Mouse (Mus musculus) embryonic facial prominence, embryonic 11.5 days (tissue): ENCODE measurements around the gene Tulp1. TPM values are rescaled to one million over a fixed set of nuclear protein-coding genes. Genes with fewer than 3 reads are reported as not detected.
A peak's percentile ranks its signal among the peaks of the same experiment; 100 is the strongest.

ENCODE experiments used
- ATAC-seq: fragments of 200-750 bp; cut with Nextera tagmentation; replicated peaks from 2 replicates; pipeline ENCODE4 v1.8.0; 2017; ENCODE audit warnings: low read depth; ENCODE audit not compliant: insufficient number of reproducible peaks, low FRiP score, low TSS enrichment
- DNase-seq: peaks from one replicate; pipeline ENCODE4 v3.0.0-alpha.2; 2015; ENCODE audit warnings: low spot score
- H3K27ac ChIP-seq: fragments of 300-500 bp; sonication (generic); replicated peaks from 2 replicates; pipeline ENCODE4 v1.5.1; 2014; ENCODE audit warnings: mild to moderate bottlenecking, low read depth, low read length, control low read depth
- H3K27me3 ChIP-seq: fragments of 300-500 bp; sonication (generic); 2 replicates; pipeline ENCODE4 v1.6.1; 2014; ENCODE audit warnings: mild to moderate bottlenecking, low read length, moderate library complexity, mixed read lengths; ENCODE audit not compliant: control insufficient read depth, insufficient read depth
- H3K36me3 ChIP-seq: fragments of 300-500 bp; sonication (generic); replicated peaks from 2 replicates; pipeline ENCODE4 v1.6.1; 2014; ENCODE audit warnings: low read depth, mild to moderate bottlenecking, low read length, moderate library complexity, mixed read lengths; ENCODE audit not compliant: control insufficient read depth, insufficient read depth
- H3K4me1 ChIP-seq: fragments of 300-500 bp; sonication (generic); 2 replicates; pipeline ENCODE4 v1.6.1; 2014; ENCODE audit warnings: low read length, mixed read lengths; ENCODE audit not compliant: control insufficient read depth, insufficient read depth
- H3K4me2 ChIP-seq: fragments of 300-500 bp; sonication (generic); 2 replicates; pipeline ENCODE4 v1.6.1; 2014; ENCODE audit warnings: low read depth, mild to moderate bottlenecking, control low read depth, low read length, moderate library complexity
- H3K4me3 ChIP-seq: fragments of 300-500 bp; sonication (generic); 2 replicates; pipeline ENCODE4 v1.5.1; 2014; ENCODE audit warnings: low read depth, low read length, control low read depth
- H3K9ac ChIP-seq: fragments of 300-500 bp; sonication (generic); replicated peaks from 2 replicates; pipeline ENCODE4 v1.6.1; 2014; ENCODE audit warnings: mild to moderate bottlenecking, control low read depth, low read length
- H3K9me3 ChIP-seq: fragments of 300-500 bp; sonication (generic); replicated peaks from 2 replicates; pipeline ENCODE4 v1.6.1; 2016; ENCODE audit warnings: mild to moderate bottlenecking, low read length, inconsistent platforms, mixed read lengths; ENCODE audit not compliant: control insufficient read depth
- WGBS: fragments of 180-500 bp; shearing (Covaris S2); extraction: QIAGEN DNeasy Blood & Tissue Kit; methylation state at CpG from one replicate; pipeline ENCODE4 v1.1.7; 2014; 5-methylcytosine and 5-hydroxymethylcytosine counted together
- polyA plus RNA-seq: library from polyadenylated mRNA; unstranded; fragments of >200 nt; fragmentation: Nextera tagmentation; extraction: Ambion mirVana; gene quantifications from 2 replicates; pipeline ENCODE4 v1.2.1, GENCODE M21; 2014

The Tulp1 gene
- polyA plus RNA-seq, 1 experiment from 2014 or later: 3.6 TPM

GRCm38 (mm10) chr17:28375592-28376061 is 10.6 kb upstream of the Tulp1 start:
- H3K27ac ChIP-seq: no peak overlapping the region
- DNase-seq (no peak), ATAC-seq (no peak)
- H3K27me3 ChIP-seq: peaks cover 13% of the 10 kb centered on the region
- no peaks in the 10 kb centered on the region for H3K36me3 ChIP-seq
- no peaks in the 10 kb centered on the region for H3K9me3 ChIP-seq
- H3K4me1 ChIP-seq: no peaks in the 10 kb centered on the region
- H3K4me2 ChIP-seq: no peak overlapping the region
- no peak overlapping the region for H3K4me3 ChIP-seq
- WGBS: 14% methylated on average over 17 of the region's 17 CpGs
- H3K9ac ChIP-seq: no peak overlapping the region

- H3K27me3 ChIP-seq: peaks cover 13% of the 10 kb centered on the region
- no peak overlapping the region for H3K4me2 ChIP-seq
- no peaks in the 10 kb centered on the region for H3K4me1 ChIP-seq
- DNase-seq (no peak), ATAC-seq (no peak)
- 17% methylated on average over 16 of the region's 16 CpGs for WGBS
- H3K4me3 ChIP-seq: no peak overlapping the region
- H3K36me3 ChIP-seq: no peaks in the 10 kb centered on the region
- H3K9ac ChIP-seq: no peak overlapping the region
- no peaks in the 10 kb centered on the region for H3K9me3 ChIP-seq
- no peak overlapping the region for H3K27ac ChIP-seq
Measured at GRCm38 (mm10) chr17:28374494-28374893, 9.5 kb upstream of the Tulp1 start.

GRCm38 (mm10) chr17:28373821-28374220 is 8.8 kb upstream of the Tulp1 start:
- Histone ChIP-seq H3K9me3 (no peaks in the 10 kb centered on the region), H3K4me1 (no peaks in the 10 kb centered on the region), H3K27ac (no peak overlapping the region), H3K36me3 (no peaks in the 10 kb centered on the region), H3K4me2 (no peak overlapping the region), H3K4me3 (no peak overlapping the region), H3K9ac (no peak overlapping the region), H3K27me3 (peaks cover 13% of the 10 kb centered on the region)
- ATAC-seq: peak; percentile 62
- 16% methylated on average over 10 of the region's 10 CpGs for WGBS
- peak; percentile 66 for DNase-seq

GRCm38 (mm10) chr17:28371941-28372340 is 6.9 kb upstream of the Tulp1 start:
- no peak for ATAC-seq
- 63% methylated on average over 1 of the region's 1 CpGs for WGBS
- Histone ChIP-seq H3K9ac (no peak overlapping the region), H3K4me3 (no peak overlapping the region), H3K9me3 (no peaks in the 10 kb centered on the region), H3K36me3 (no peaks in the 10 kb centered on the region), H3K4me2 (no peak overlapping the region), H3K27ac (no peak overlapping the region), H3K4me1 (no peaks in the 10 kb centered on the region), H3K27me3 (peaks cover 13% of the 10 kb centered on the region)
- no peak for DNase-seq

- Histone ChIP-seq H3K27me3 (peaks cover 13% of the 10 kb centered on the region), H3K36me3 (no peaks in the 10 kb centered on the region), H3K4me3 (no peak overlapping the region), H3K27ac (no peak overlapping the region), H3K4me1 (no peaks in the 10 kb centered on the region), H3K9me3 (no peaks in the 10 kb centered on the region), H3K9ac (no peak overlapping the region), H3K4me2 (no peak overlapping the region)
- no peak for ATAC-seq
- no peak for DNase-seq
- 70% methylated on average over 2 of the region's 2 CpGs for WGBS
Measured at GRCm38 (mm10) chr17:28371286-28371685, 6.3 kb upstream of the Tulp1 start.

GRCm38 (mm10) chr17:28369056-28369455 is 4.0 kb upstream of the Tulp1 start:
- Histone ChIP-seq H3K36me3 (no peaks in the 10 kb centered on the region), H3K4me3 (no peak overlapping the region), H3K27ac (no peak overlapping the region), H3K9ac (no peak overlapping the region), H3K4me2 (no peak overlapping the region), H3K27me3 (peaks cover 17% of the 10 kb centered on the region), H3K4me1 (peaks cover 1% of the 10 kb centered on the region; the same call in 1 of the 2 replicates), H3K9me3 (no peaks in the 10 kb centered on the region)
- WGBS: 58% methylated on average over 5 of the region's 5 CpGs
- ATAC-seq: no peak
- DNase-seq: no peak

- H3K4me3 ChIP-seq: no peak overlapping the region
- ATAC-seq (no peak), DNase-seq (peak; percentile 83)
- H3K27me3 ChIP-seq: peaks cover 23% of the 10 kb centered on the region
- H3K4me1 ChIP-seq: peaks cover 5% of the 10 kb centered on the region
- no peak overlapping the region for H3K9ac ChIP-seq
- no peaks in the 10 kb centered on the region for H3K36me3 ChIP-seq
- WGBS: 5% methylated on average over 13 of the region's 13 CpGs
- H3K27ac ChIP-seq: no peak overlapping the region
- H3K4me2 ChIP-seq: no peak overlapping the region
- H3K9me3 ChIP-seq: no peaks in the 10 kb centered on the region
Measured at GRCm38 (mm10) chr17:28368449-28368848, 3.4 kb upstream of the Tulp1 start.

- peak overlapping the region; percentile 33; the same call in 1 of the 2 replicates for H3K4me3 ChIP-seq
- H3K9ac ChIP-seq: no peak overlapping the region
- no peak overlapping the region for H3K27ac ChIP-seq
Measured at GRCm38 (mm10) chr17:28363507-28363906, 1.5 kb downstream of the Tulp1 start.

More at GRCm38 (mm10) chr17:28363507-28363906, 1.5 kb downstream of the Tulp1 start:
- DNase-seq (peak; percentile 22), ATAC-seq (no peak)
- peaks cover 30% of the 10 kb centered on the region for H3K27me3 ChIP-seq
- no peaks in the 10 kb centered on the region for H3K36me3 ChIP-seq
- no peaks in the 10 kb centered on the region for H3K9me3 ChIP-seq
- 10% methylated on average over 6 of the region's 6 CpGs for WGBS
- peaks cover 6% of the 10 kb centered on the region for H3K4me1 ChIP-seq
- peak overlapping the region; percentile 56; the same call in 1 of the 2 replicates for H3K4me2 ChIP-seq
